Mouse (Mus musculus) CH12F3 (cell line): ENCODE results near the gene Cd151.

ENCODE experiments used
- in situ Hi-C: fragments of 300-500 bp; cut with MboI; formaldehyde crosslinking; loops from 2 replicates; pipeline ENCODE4 v1.14.3; 2020; ENCODE audit warnings: low sequenced_read_pairs

Gene Cd151

DNA sequence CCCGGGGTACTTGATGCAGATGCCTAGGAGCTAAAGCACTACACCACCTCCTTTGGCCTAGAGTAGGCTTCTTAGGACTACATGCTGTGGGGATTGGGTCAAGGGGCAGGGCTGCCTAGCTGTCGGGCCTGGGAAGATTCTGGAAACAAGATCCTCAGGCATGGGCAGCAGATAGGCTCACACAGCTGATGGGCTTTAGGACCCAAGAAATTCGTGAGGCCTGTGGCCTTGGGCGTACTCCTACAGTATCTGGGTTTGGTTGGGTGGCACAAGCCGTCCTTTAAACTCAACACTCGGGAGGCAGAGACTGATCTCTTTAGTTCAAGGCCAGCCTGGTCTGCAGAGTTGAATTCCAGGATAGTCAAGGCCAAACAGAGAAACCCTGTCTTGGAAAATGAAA is 5.0 kb downstream of the Cd151 start:
- in situ Hi-C loops: no loop called here

DNA sequence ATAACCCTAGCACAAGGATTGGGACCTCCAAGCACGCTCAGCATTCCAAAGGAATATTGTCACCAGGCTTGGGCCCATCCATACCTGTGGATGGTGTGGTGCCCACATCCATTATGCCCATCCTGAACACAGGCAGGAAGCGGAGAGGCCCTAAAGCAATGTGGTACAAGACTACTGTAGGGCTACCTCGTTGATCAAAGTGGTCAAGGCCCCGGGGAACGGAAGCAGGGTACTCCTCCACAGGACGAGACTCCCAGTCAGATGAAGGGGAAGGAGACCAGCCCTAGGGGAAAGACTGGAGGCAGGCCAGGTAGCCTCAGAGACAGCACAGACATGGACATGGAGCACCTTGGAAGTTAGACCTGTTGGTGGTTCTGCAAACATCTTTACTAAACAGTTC is 5.6 kb downstream of the Cd151 start:
- in situ Hi-C loops: no loop called here

DNA sequence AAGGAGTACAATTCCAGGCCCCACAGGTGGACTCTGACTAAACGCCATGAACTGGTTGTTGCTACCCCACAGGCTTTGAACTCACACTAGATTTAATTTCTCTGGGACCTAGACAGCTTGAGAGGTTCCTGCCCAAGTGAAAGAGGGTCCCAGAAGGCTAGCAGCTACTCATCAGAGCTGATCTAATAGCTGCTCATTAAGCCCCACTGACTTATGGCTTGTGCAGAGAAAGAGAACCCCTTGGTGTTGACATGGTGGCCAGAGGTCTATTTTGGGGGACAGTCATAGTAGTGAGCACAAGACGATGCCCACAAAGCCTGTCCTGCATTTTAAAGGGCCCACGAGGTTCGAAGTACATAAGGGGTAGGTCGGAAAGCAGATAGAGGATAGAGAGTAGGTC is 7.0 kb downstream of the Cd151 start:
- in situ Hi-C loops: no loop called here

DNA sequence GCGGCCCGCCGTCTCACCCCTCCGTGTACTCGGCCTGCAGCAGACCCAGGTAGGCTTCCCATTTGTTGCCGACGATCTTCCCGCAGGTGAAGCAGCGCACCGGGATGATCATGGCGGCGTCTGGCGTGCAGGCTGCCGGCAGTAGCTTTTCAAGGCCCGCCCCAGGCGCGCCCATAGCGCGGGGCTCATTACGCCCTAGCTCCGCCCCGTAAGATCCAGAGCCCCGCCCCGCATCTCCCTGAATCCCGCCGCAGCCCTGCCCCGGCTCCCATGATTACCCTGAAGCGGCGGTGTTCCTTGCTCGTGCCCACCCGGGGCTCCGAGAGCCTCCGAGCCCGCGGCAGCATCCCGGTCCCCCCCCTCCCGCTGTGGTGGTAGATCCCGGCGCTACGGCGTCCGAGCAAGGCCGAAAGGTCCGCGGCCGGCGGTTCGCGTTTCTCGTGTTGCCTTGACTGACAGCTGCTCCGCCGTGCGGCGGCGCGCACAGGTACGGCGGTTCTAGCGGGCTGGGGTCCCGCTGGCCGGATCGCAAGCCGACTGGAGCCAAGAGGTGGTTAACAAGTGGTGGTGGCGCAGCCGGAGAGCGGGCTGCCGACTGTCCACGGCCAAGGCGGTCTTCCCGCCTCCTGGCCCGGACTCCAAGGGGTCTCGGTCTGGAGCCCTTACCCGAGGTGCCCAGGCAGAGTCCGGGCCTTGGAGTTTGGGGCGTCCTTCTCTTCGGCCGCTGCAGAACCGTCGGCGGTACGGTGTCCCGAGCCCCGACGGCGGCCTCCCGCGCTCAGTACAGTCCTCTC is 8.0 kb downstream of the Cd151 start, which contains the start of the genes Polr2l and Tspan4:
Polr2l (minus strand) TSS at position 122 of the 794 bp plus-strand sequence.
Tspan4 (plus strand) TSS at position 230 of the 794 bp plus-strand sequence.
- in situ Hi-C loops: no loop called here

DNA sequence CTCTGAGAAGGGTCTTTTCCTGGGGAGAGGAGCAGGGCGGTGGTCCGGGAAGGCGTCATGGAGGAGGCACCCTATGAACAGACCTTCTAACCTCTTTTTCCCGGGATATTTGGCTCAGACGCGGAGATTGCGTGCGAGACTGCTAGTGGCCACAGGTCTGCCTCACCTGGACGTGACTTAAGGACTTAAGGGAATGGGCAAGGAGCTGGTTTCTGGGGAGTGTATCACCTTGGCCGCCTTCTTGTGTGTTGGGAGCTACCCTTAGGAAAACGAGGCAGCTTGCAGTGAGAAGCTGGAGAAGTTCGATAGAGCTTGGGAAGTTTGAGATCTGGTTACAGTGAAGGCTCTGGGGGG is 8.6 kb downstream of the Cd151 start:
- in situ Hi-C loops: no loop called here

DNA sequence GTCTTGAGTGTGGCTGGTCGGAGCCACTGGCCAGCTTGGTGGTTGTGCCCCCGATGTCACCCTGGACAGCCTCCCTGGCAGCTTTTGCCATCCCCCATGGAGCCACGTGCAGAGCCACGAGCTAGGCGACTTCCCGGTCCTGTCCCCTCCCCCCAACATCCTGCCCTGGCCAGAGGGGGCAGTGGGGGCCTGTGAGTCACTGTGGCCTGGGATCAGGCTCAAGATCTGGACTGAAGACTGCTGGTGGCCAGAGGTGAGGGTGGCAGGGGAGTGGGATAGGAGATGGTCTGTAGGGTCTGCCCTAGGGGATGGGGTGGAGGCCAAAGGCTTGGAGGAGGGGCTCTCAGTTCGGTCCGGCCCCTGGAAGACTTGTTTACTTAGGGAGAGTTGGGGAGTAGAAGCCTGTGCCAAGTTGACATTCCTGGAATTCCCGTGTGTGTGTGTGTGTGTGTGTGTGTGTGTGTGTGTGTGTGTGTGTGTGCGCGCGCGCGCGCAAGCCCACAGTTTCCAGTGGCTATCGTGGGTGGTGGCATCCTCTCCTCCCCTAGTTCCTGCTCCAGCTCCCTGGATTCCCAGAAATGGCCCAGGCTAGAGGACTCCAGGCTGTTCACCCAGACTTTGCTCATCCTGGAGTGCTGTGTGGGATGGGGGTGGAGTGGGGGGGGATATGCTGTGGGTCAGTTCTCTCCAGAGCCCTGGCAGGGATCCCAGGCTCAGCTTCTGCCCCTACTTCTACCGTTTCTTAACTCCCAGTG is 9.2 kb downstream of the Cd151 start:
- in situ Hi-C loops: no loop called here

DNA sequence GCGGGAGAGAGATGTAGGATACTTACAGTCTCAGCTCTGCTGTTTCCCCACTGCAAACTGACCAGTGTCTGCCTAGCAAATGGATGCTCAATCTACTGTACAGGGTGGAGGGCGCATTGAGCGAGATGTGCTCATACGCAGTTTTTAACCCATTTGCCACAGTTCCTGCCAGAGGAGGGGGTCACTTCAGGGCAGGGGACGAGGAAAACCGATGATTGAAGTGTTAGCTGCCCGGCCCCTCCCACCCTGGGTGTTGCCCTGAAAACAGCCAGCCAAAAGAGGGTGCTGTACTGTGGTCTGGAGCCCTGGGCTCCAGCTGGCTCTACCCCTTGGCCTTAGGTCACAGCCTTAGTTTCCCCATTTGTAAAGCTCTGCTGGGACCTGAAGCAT is 9.8 kb downstream of the Cd151 start:
- in situ Hi-C loops: no loop called here

DNA sequence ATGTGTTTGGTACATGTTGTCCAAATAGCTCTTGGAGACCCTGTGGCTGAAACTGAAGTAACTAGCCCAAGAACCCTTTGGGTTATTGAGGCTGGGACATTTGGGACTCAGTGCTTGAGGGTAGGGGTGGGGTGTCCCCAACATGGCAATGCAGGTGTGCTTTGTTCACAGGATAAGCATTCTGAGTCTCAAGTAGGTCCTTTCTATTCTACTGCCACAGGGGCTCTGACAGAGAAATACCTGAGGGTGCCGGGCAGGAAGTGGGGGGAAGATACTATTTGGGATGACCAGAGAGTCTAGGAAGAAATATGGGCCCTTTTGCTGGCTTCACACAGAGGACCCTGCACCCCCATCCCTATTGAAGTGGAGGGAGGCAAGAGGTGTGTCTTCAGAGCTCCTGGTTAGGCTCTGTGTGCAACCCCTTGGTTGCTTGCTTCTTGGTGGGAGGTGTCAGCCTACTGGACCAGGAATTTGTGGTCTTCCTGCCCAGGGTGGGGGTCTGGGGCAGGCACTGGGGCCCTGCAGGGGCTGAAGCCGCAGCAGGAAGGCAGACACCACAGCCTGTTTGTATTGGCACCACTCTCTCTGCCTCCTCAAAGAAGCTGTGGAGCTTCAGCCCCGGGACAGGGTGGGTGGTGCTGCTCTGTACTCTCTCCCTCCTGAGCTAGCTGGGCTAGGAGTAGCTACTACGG is 10.5 kb downstream of the Cd151 start:
- in situ Hi-C loops: no loop called here

DNA sequence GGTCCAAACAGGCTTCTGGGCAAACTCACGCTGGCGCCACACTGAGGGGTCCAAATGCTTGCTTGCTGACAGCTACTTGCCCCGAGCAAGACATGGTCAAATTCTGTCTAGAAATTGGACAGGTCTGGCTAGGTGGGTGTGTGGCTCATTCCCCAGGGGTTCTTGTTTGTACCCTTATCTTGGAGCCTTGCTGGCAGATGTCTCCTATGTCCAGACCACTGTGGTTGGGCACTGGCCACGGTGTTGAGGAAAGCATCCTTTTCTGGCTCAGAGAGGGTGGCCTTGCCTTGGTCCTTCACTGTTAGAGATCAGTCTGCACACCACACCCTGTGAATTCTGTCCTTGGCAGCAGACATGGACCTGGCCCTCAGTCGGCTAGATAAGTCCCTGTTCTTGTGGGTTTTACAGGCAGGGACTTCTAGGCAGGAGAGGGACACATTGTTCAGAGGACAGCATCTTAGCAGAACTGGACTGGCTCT is 11.1 kb downstream of the Cd151 start:
- in situ Hi-C loops: no loop called here

DNA sequence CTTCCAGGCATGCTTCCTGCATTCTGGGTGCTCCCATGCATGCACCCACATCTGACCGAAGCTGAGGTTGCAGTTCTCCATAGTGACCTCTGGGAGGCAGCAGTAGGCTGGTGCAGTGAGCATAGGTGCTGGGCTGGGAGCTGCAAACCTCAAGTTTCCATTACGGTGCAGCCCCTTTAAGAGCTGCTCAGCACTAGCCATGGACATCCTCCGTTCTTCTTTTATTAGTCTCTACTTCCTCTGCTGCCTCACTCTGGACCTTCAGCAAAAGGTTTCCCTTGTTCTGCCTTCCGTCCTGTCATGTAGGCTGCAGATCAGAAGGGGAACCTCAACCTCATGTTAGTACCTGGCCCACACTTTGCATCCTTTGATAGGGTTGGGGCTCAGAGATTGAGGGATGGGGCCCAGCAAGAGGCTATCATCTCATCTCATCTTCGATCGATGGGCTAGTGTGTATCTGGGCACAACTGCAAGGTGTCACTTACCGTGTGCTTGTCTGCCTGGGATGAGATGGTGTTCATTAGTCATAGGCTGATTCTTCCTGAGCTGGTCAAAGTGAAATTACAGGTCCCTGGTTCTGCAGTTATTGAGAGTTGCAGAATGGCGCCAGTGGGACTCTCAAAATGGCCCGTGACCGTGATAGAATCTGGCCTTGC is 13.8 kb downstream of the Cd151 start:
- in situ Hi-C loops: no loop called here

DNA sequence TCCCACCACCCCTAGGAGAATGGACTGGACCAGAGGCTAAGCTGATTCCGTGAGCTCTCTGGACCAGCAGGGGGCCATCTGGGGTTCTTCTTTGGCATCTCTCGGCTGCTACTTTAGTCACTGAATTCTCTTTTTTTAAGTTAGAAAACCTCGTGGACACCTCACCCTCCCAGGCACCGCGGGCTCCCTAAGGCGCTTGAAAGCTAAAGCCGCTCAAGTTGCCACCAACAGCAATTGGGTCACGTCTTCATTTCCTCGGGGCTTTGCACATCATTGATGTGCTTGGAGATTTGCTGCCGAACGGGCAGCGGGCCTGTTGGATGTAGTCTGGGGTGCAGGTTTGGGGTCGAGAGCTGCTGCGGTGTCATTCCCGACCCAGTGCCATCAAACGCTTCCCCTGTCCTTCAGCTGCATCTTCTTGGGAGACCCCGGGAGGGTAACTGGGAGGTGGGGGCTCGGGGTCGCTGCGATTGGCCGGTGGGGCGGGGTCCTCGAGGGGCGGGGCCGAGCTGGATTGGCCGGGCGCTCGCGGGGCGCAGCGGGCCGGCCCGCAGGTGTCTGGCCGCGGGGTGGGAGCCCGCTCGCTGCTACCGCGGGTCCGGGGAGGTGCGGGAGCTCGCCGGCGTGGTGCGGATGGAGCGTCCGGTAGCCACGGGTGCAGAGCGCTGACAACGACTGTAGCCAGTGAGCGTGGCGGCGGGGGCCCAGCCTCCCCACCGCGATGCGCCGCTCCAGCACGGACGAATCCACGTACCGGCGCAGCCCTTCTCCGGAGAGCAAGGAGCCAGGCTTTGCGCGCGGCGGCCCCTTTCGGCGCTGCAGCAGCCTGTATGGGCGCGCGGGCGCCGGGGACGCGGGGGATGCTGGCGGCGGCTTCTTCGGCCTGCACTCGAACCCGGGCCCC is 14.6 kb downstream of the Cd151 start:
- in situ Hi-C loops: no loop called here

DNA sequence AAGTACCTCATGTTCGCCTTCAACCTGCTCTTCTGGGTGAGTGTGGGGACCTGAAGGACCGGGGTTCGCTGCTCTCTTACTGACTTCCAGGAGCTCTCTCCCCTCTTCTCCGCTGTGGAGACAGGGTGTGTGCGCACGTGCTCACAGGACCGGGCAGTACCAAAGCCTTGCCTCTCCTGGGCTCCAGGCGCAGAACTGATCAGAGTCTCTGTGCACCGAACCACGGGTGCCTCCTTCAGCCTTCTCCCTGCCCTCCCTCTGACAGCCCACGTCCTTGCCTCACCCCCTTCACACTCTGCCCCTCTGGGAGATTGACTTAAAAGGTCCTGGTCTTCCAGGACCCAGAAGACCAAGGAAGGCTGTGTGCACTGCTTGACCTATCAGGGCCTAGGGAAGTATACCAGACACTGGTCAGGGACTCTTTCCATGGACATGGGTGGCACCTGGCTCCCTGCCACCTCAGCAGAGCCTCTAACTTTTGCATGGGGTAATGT is 15.4 kb downstream of the Cd151 start:
- in situ Hi-C loops: no loop called here

DNA sequence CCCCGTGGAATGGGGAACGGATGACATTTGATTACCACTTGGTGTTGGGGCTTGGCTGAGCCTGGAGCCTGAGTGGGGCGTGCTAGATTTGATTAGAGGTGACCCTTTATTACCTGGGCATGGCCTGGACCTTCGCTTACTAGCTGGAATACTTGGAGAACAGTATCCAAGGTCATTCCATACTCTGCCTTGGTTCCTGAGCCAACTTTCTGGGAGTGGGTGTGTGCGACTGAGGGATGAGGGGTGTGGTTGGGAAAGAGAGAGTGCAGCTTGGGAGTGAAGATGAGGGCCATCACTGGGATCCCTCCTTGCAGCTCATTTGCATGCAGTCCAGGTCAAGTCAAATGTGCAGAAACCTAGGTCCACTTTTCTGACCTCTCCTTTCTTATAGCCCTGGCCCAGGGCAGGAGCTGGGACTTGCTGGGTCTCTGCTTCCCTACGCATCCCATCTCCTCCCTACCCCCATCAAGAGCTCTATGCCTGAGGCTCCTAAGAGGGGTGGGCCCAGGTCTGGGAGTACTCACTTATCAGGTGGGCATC is 16.0 kb downstream of the Cd151 start:
- in situ Hi-C loops: no loop called here

DNA sequence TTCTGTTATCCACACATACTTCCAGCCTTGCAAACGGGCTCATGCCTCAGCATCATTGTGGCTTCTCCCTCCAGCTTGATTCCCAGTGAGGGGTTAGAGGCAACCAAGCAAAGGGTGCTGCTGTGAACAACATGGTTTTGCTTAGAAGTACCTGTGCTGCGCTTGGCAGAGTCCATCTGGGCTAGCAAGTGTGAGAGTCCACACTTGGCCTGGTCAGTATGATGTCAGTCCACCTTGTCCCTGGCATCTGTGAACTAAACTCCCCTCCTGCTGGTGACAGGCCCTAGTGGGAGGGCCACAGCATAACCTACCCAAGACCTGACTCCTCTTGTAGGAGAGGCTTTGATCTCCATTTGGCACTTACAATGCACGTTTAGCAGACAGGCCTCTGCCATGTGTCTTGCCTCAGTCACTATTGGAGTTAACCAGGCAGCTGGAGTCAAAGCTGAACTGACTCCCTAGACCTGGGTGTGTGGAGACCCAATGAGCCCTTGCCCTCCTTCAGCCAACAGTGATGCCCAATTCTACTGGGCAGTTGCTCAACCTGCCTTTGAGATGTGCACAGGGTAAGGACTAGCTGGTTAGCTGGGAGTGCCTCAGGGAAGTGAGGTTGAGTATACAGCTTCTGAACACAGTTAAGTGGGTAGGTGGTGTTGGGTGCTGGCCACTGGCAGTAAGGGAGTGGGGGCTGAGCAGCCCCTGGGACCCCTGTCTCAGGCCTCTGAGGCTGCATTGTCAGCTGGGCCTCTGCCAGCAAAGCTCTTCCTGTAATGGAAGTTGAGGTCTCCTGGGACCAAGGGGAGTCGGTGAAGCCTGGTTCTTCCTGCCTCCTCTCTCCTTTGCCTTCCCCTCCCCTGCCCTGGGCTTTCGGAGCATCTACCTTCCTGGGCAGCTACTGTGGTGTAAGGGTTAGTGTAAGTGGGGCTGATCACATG is 17.3 kb downstream of the Cd151 start:
- in situ Hi-C loops: loop anchor here (5.0 kb wide), 1 partner anchor 38 kb away; no protein-coding TSS in a partner anchor

DNA sequence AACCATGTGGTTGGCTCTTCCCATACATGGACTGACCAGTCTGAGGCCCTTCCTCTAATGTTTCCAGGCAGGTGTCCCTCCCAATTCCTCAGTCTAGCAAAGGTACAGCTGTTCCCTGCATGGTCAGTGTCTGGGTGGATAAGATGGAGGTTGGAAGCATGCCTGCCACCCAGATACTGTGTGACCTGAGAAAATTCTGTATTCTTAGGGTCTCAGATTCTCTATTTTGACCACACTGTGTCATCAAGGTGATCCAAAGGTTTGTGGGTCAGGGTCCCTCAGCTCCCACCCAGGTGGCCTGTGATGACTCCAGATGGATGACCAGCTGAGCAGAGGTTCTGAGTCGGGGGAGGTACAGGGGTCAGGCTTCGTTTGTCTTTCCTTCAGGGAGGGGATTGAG is 18.0 kb downstream of the Cd151 start:
- in situ Hi-C loops: loop anchor here (5.0 kb wide), 1 partner anchor 37 kb away; no protein-coding TSS in a partner anchor

DNA sequence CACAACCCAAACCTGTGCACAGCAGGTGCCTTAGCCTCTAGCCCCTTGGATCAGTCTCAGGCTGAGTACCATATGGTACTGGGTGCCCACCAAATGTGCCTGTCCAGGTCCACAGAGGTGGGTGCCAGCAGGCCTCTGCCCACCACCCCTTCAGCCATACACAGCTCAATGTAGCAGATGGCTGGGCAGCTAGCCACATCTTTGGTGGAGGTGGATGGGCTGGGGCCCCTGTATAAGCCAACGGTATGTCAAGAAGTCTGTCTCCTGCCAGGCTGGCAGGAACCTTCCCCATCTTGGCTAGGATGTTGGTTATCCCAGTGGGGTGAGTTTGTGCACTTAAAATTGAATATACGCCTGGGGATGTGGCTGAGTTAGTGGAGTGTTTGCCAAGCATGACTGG is 18.4 kb downstream of the Cd151 start:
- in situ Hi-C loops: loop anchor here (5.0 kb wide), 1 partner anchor 37 kb away; no protein-coding TSS in a partner anchor

DNA sequence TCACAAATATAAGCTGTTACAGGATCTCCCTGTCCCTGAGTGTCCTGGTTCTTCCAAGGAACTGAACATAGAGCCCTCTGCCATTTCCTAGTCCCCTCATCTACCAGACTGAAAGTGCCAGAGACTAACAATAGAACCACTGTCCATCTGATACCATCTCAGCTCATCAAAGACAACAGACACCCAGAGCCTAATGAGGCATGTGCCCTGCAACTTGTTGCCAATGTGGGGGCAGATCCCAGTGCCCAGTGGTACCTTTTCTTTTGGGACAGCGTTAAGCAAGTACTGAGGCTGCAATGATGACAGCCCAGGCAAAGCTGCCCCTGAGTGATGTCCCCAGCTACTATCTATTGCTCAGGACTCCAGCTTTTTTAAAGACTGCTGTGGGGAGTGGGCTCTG is 19.0 kb downstream of the Cd151 start:
- in situ Hi-C loops: loop anchor here (5.0 kb wide), 1 partner anchor 36 kb away; no protein-coding TSS in a partner anchor

DNA sequence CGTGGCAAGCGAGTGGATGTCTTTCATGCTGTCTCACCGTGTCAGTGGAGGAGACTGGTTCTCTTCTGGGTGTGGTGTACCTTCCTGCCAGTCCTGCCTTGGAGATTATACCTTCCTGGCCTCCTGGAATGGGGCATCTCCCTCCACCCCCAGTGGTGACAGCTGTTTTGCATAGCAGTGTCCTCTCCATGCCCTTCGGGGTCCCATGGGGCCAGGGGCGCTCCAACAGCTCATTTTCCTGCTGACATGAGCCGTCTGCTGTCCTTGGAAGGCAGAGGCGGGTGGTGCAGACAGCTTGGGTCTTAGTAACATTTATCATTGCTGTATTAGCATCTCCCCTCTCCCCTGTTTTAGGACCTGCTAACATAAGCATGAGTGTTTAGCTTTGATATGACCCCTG is 19.9 kb downstream of the Cd151 start:
- in situ Hi-C loops: loop anchor here (5.0 kb wide), 1 partner anchor 35 kb away; no protein-coding TSS in a partner anchor
